Mouse (Mus musculus) MEL (cell line): Measurements from ENCODE around the gene Foxa2. TPM values are rescaled to one million over a fixed set of nuclear protein-coding genes. Genes with fewer than 3 reads are reported as not detected.

Experiments
- DNase-seq: peaks from one replicate; pipeline ENCODE4 v3.0.0; 2011; ENCODE audit warnings: low read depth, low spot score
- H3K27ac ChIP-seq: 2 replicates; pipeline ENCODE4 v1.5.1; 2012; ENCODE audit warnings: low read depth, mild to moderate bottlenecking, control low read depth, low read length, moderate library complexity; ENCODE audit not compliant: control insufficient read depth
- H3K27me3 ChIP-seq, 2 experiments: fragments of 150-350 bp in 1 of 2; sonication (generic) in 1 of 2; 2 replicates each; pipeline ENCODE4 v1.6.1; 2012; ENCODE audit warnings: low read length in 2 of 2, mild to moderate bottlenecking in 2 of 2, improper control_type of control experiment in 1 of 2, moderate library complexity in 1 of 2; ENCODE audit not compliant: insufficient read depth in 2 of 2, control insufficient read depth in 1 of 2
- H3K36me3 ChIP-seq, 2 experiments: 2 replicates each; pipeline ENCODE4 v1.6.1; 2012 to 2014; ENCODE audit warnings: low read length in 2 of 2, improper control_type of control experiment in 1 of 2, inconsistent platforms in 1 of 2, mild to moderate bottlenecking in 1 of 2; ENCODE audit not compliant: insufficient read depth in 2 of 2, control insufficient read depth in 1 of 2
- H3K4me1 ChIP-seq, 2 experiments: fragments of 150-350 bp in 1 of 2; sonication (generic) in 1 of 2; 2 replicates each; pipeline ENCODE4 v1.6.1; 2012; ENCODE audit warnings: low read length in 2 of 2, improper control_type of control experiment in 1 of 2, mild to moderate bottlenecking in 1 of 2; ENCODE audit not compliant: insufficient read depth in 2 of 2, control insufficient read depth in 1 of 2
- H3K4me3 ChIP-seq, 2 experiments: fragments of 150-350 bp in 1 of 2; sonication (generic) in 1 of 2; 2 replicates each; pipeline ENCODE4 v1.5.1; 2012; ENCODE audit warnings: low read depth in 2 of 2, low read length in 2 of 2, mild to moderate bottlenecking in 2 of 2, moderate library complexity in 2 of 2, control low read depth in 1 of 2, improper control_type of control experiment in 1 of 2; ENCODE audit not compliant: control insufficient read depth in 1 of 2, insufficient read depth in 1 of 2
- H3K79me2 ChIP-seq: 2 replicates; pipeline ENCODE4 v1.6.1; 2012; ENCODE audit warnings: mild to moderate bottlenecking, low read length, moderate library complexity; ENCODE audit not compliant: control insufficient read depth, poor library complexity, insufficient read depth
- H3K9ac ChIP-seq: 2 replicates; pipeline ENCODE4 v1.6.1; 2012; ENCODE audit warnings: low read depth, mild to moderate bottlenecking, control low read depth, low read length, moderate library complexity; ENCODE audit not compliant: control insufficient read depth, poor library complexity, severe bottlenecking
- H3K9me3 ChIP-seq: fragments of 150-350 bp; sonication (generic); replicated peaks from 2 replicates; pipeline ENCODE4 v1.6.1; 2012; ENCODE audit warnings: mild to moderate bottlenecking, low read length, improper control_type of control experiment, moderate library complexity; ENCODE audit not compliant: insufficient read depth
- CHD1 ChIP-seq: IDR thresholded peaks from 2 replicates; pipeline ENCODE4 v1.6.1; 2012; ENCODE audit warnings: low read depth, mild to moderate bottlenecking, inconsistent platforms, low read length, improper control_type of control experiment
- CHD2 ChIP-seq: IDR thresholded peaks from 2 replicates; pipeline ENCODE4 v1.6.1; 2011; ENCODE audit warnings: low read length, improper control_type of control experiment
- CTCF ChIP-seq, 3 experiments: IDR thresholded peaks in 2 of 3; conservative IDR thresholded peaks in 1 of 3; 2 replicates each; pipeline ENCODE4 v1.5.1; 2011 to 2012; ENCODE audit warnings: low read length in 3 of 3, low read depth in 2 of 3, mild to moderate bottlenecking in 2 of 3, improper control_type of control experiment in 1 of 3, inconsistent platforms in 1 of 3, mixed read lengths in 1 of 3, moderate library complexity in 1 of 3; ENCODE audit not compliant: control insufficient read depth in 1 of 3, insufficient read depth in 1 of 3, poor library complexity in 1 of 3, severe bottlenecking in 1 of 3
- E2F4 ChIP-seq: IDR thresholded peaks from 2 replicates; pipeline ENCODE4 v1.6.1; 2011; ENCODE audit warnings: low read depth, low read length, improper control_type of control experiment, borderline replicate concordance
- GABPA ChIP-seq: IDR thresholded peaks from 2 replicates; pipeline ENCODE4 v1.6.1; 2012; ENCODE audit warnings: low read depth, mild to moderate bottlenecking, inconsistent platforms, low read length, improper control_type of control experiment, moderate library complexity
- GATA1 ChIP-seq: IDR thresholded peaks from 2 replicates; pipeline ENCODE4 v1.6.1; 2011; ENCODE audit warnings: low read depth, low read length, improper control_type of control experiment
- HCFC1 ChIP-seq: IDR thresholded peaks from 2 replicates; pipeline ENCODE4 v1.6.1; 2012; ENCODE audit warnings: low read depth, mild to moderate bottlenecking, inconsistent platforms, low read length, improper control_type of control experiment, moderate library complexity
- JUND ChIP-seq: IDR thresholded peaks from 2 replicates; pipeline ENCODE4 v1.6.1; 2011; ENCODE audit warnings: low read depth, mild to moderate bottlenecking, improper control_type of control experiment, low read length
- KAT2A ChIP-seq: conservative IDR thresholded peaks from 2 replicates; pipeline ENCODE4 v1.6.1; 2012; ENCODE audit warnings: low read depth, low read length, improper control_type of control experiment, inconsistent platforms
- MAFK ChIP-seq: IDR thresholded peaks from 2 replicates; pipeline ENCODE4 v1.6.1; 2011; ENCODE audit warnings: low read depth, mild to moderate bottlenecking, low read length, improper control_type of control experiment, borderline replicate concordance
- MEF2A ChIP-seq: IDR thresholded peaks from 2 replicates; pipeline ENCODE4 v1.6.1; 2014; ENCODE audit warnings: low read depth, mild to moderate bottlenecking, inconsistent platforms, low read length, improper control_type of control experiment; ENCODE audit not compliant: poor library complexity, insufficient replicate concordance, severe bottlenecking; ENCODE audit errors: extremely low read depth
- MYB ChIP-seq: IDR thresholded peaks from 2 replicates; pipeline ENCODE4 v1.6.1; 2011; ENCODE audit warnings: mild to moderate bottlenecking, low read depth, low read length, improper control_type of control experiment
- MYC ChIP-seq: IDR thresholded peaks from 2 replicates; pipeline ENCODE4 v1.6.1; 2011; ENCODE audit warnings: low read depth, mild to moderate bottlenecking, low read length, improper control_type of control experiment, moderate library complexity
- NELFE ChIP-seq: IDR thresholded peaks from 2 replicates; pipeline ENCODE4 v1.6.1; 2011; ENCODE audit warnings: low read depth, low read length, improper control_type of control experiment
- NRF1 ChIP-seq: IDR thresholded peaks from 2 replicates; pipeline ENCODE4 v1.6.1; 2014; ENCODE audit warnings: low read depth, mild to moderate bottlenecking, inconsistent platforms, low read length, improper control_type of control experiment, moderate library complexity; ENCODE audit not compliant: poor library complexity, insufficient read depth, severe bottlenecking
- POLR2AphosphoS2 ChIP-seq: IDR thresholded peaks from 2 replicates; pipeline ENCODE4 v1.6.1; 2011; ENCODE audit warnings: low read length, improper control_type of control experiment
- RAD21 ChIP-seq: IDR thresholded peaks from 2 replicates; pipeline ENCODE4 v1.6.1; 2011; ENCODE audit warnings: mild to moderate bottlenecking, low read depth, low read length, improper control_type of control experiment
- SMC3 ChIP-seq: IDR thresholded peaks from 2 replicates; pipeline ENCODE4 v1.6.1; 2011; ENCODE audit warnings: low read depth, low read length, improper control_type of control experiment
- TAL1 ChIP-seq: IDR thresholded peaks from 2 replicates; pipeline ENCODE4 v1.6.1; 2012; ENCODE audit warnings: mild to moderate bottlenecking, inconsistent platforms, low read length, moderate library complexity, mixed read lengths
- TBP ChIP-seq: IDR thresholded peaks from 2 replicates; pipeline ENCODE4 v1.8.0; 2011; ENCODE audit warnings: low read depth, low read length, improper control_type of control experiment
- ZNF384 ChIP-seq: IDR thresholded peaks from 2 replicates; pipeline ENCODE4 v1.6.1; 2012; ENCODE audit warnings: low read depth, mild to moderate bottlenecking, inconsistent platforms, low read length, improper control_type of control experiment
- polyA plus RNA-seq, 2 experiments: library from polyadenylated mRNA; stranded (reverse) in 1 of 2; unstranded in 1 of 2; fragments of >175 nt in 1 of 2; fragments of >200 nt in 1 of 2; gene quantifications; 2 replicates each; pipeline versions ENCODE4 v1.2.1 to v1.2.4; 2012; ENCODE audit warnings: low replicate concordance in 2 of 2, low read depth in 1 of 2; ENCODE audit not compliant: insufficient read length in 2 of 2, insufficient read depth in 1 of 2, missing spikeins in 1 of 2
- total RNA-seq: library from RNA; depleted of rRNA; stranded (reverse); fragments of 300-350 nt; gene quantifications from 2 replicates; pipeline ENCODE4 v1.2.3, GENCODE M21; 2012

Gene Foxa2
- total and polyA plus RNA-seq, 3 experiments = not detected

GRCm38 (mm10) chr2:148029751-148030612, 16.8 kb downstream of the Foxa2 start:
- no peaks in the 10 kb centered on the region for H3K36me3 ChIP-seq
- H3K4me3 ChIP-seq = no peak overlapping the region
- no peak overlapping the region for H3K27ac ChIP-seq
- TF ChIP-seq SMC3 (no peak), ZNF384 (no peak), GABPA (no peak), E2F4 (no peak), GATA1 (no peak), JUND (no peak), NRF1 (no peak), CHD2 (no peak), MYB (no peak), HCFC1 (no peak), CTCF (IDR thresholded peaks at IDR 0.05 in 2 of 3, conservative IDR thresholded peaks at IDR 0.05 in 1 of 3; ENCODE audit: control insufficient read depth in 1 of 3, insufficient read depth in 1 of 3, low read depth in 2 of 3, low read length in 3 of 3, poor library complexity in 1 of 3, severe bottlenecking in 1 of 3) (no peak), MYC (no peak), NELFE (no peak)
- TF ChIP-seq, all 39 proteins: peak for 0
- Histone ChIP-seq H3K9ac (no peak overlapping the region), H3K27me3 (no peaks in the 10 kb centered on the region), H3K4me1 (no peaks in the 10 kb centered on the region), H3K9me3 (no peaks in the 10 kb centered on the region), H3K79me2 (no peaks in the 10 kb centered on the region)
- no peak for DNase-seq

DNA sequence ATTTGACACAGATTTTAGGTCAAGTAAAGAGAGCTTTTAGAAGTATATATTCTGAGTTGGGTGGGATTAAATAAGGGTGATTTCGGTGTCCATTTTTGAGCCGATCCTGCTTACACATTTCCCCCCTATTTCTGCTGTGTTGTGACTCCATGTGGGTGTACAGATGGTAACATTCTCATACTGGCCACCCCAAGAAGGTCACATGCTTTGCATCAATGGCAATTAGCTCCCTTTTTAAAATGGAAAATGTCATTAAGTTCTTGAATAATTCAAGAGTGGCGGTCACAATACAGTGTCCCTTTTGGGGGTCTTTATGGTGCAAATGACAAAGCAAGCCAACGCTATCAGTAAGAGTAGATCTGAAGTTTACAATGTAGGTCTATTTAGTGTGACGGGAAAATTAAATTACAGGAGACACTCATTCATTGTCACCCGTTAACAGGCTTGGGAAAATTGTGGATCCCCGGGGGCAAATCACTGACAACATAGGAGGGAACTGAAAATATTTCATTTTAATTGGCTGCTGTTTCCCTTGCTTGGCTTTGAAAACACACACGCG, 17.6 kb downstream of the Foxa2 start:
- Histone ChIP-seq H3K36me3 (no peaks in the 10 kb centered on the region), H3K4me1 (no peaks in the 10 kb centered on the region), H3K9ac (no peak overlapping the region), H3K27me3 (no peaks in the 10 kb centered on the region), H3K79me2 (no peaks in the 10 kb centered on the region), H3K27ac (no peak overlapping the region), H3K4me3 (no peak overlapping the region), H3K9me3 (no peaks in the 10 kb centered on the region)
- no peak for DNase-seq
- TF ChIP-seq MYC = no peak
- no peak for TF ChIP-seq TAL1
- TF ChIP-seq POLR2AphosphoS2 = no peak
- TF ChIP-seq KAT2A = no peak
- TF ChIP-seq MAFK = no peak
- no peak for TF ChIP-seq RAD21
- no peak for TF ChIP-seq MYB
- no peak for TF ChIP-seq E2F4
- no peak for TF ChIP-seq CHD1
- TF ChIP-seq TBP = no peak
- no peak for TF ChIP-seq MEF2A
- no peak for TF ChIP-seq CHD2
